Mouse (Mus musculus) testis, adult 2 months (tissue): ENCODE data around the gene Gipr. TPM values are rescaled to one million over a fixed set of nuclear protein-coding genes. Genes with fewer than 3 reads are reported as not detected.
A peak's percentile ranks its signal among the peaks of the same experiment; 100 is the strongest.

ENCODE experiments used
- H3K27ac ChIP-seq: fragments of 200-500 bp; 2 replicates; pipeline ENCODE4 v1.5.1; 2012; ENCODE audit warnings: low read depth, low read length; ENCODE audit not compliant: control insufficient read depth, insufficient read depth
- H3K27me3 ChIP-seq: fragments of 200-500 bp; 2 replicates; pipeline ENCODE4 v1.6.1; 2012; ENCODE audit warnings: mild to moderate bottlenecking, low read length, moderate library complexity; ENCODE audit not compliant: control insufficient read depth, insufficient read depth
- H3K36me3 ChIP-seq: fragments of 200-500 bp; 2 replicates; pipeline ENCODE4 v1.6.1; 2012; ENCODE audit warnings: mild to moderate bottlenecking, low read length; ENCODE audit not compliant: control insufficient read depth, insufficient read depth
- H3K4me1 ChIP-seq: fragments of 200-500 bp; 2 replicates; pipeline ENCODE4 v1.6.1; 2012; ENCODE audit warnings: low read length; ENCODE audit not compliant: control insufficient read depth, insufficient read depth
- H3K4me3 ChIP-seq: fragments of 200-500 bp; 2 replicates; pipeline ENCODE4 v1.5.1; 2012; ENCODE audit warnings: low read depth, mild to moderate bottlenecking, low read length, moderate library complexity, mixed read lengths; ENCODE audit not compliant: control insufficient read depth
- CTCF ChIP-seq: fragments of 200-500 bp; IDR thresholded peaks from 2 replicates; pipeline ENCODE4 v1.5.1; 2012; ENCODE audit warnings: low read depth, mild to moderate bottlenecking, inconsistent platforms, low read length, moderate library complexity; ENCODE audit not compliant: control insufficient read depth, insufficient read depth, insufficient replicate concordance
- POLR2A ChIP-seq: fragments of 200-500 bp; IDR thresholded peaks from 2 replicates; pipeline ENCODE4 v1.6.1; 2012; ENCODE audit warnings: low read depth, mild to moderate bottlenecking, inconsistent platforms, low read length, moderate library complexity; ENCODE audit not compliant: control insufficient read depth
- polyA plus RNA-seq: library from polyadenylated mRNA; depleted of rRNA; stranded (reverse); fragments of >200 nt; gene quantifications from 2 replicates; pipeline ENCODE4 v1.2.3, GENCODE M21; 2012

Gipr gene
- polyA plus RNA-seq, 1 experiment = 24.3 TPM

- Histone ChIP-seq H3K27me3 (no peaks in the 10 kb centered on the region), H3K4me3 (no peak overlapping the region), H3K27ac (no peak overlapping the region), H3K4me1 (peaks cover 29% of the 10 kb centered on the region), H3K36me3 (no peaks in the 10 kb centered on the region)
- TF ChIP-seq POLR2A (no peak), CTCF (no peak)
These were observed 3.6 kb upstream of the Gipr start for GRCm38 (mm10) chr7:19169506-19169905.

- Histone ChIP-seq H3K4me3 (no peak overlapping the region), H3K27me3 (no peaks in the 10 kb centered on the region), H3K27ac (no peak overlapping the region), H3K4me1 (peaks cover 28% of the 10 kb centered on the region), H3K36me3 (no peaks in the 10 kb centered on the region)
- TF ChIP-seq CTCF = peak; percentile 50; the same call in 1 of the 2 replicates
- no peak for TF ChIP-seq POLR2A
These were observed 1.1 kb upstream of the Gipr start for GRCm38 (mm10) chr7:19166990-19167389.

GRCm38 (mm10) chr7:19164978-19165377 is 949 bp downstream of the Gipr start:
- TF ChIP-seq POLR2A (0 out of 2 replicates have a peak, but pooled peaks have one; percentile 20), CTCF (no peak)
- H3K27me3 ChIP-seq = no peaks in the 10 kb centered on the region
- no peak overlapping the region for H3K27ac ChIP-seq
- peak overlapping the region; percentile 62 for H3K4me3 ChIP-seq
- H3K36me3 ChIP-seq = no peaks in the 10 kb centered on the region
- H3K4me1 ChIP-seq = peaks cover 24% of the 10 kb centered on the region

- Histone ChIP-seq H3K4me3 (peak overlapping the region; percentile 62), H3K4me1 (peaks cover 28% of the 10 kb centered on the region)
- no peak for TF ChIP-seq CTCF
- no peak for TF ChIP-seq POLR2A
These were observed 1.7 kb downstream of the Gipr start for GRCm38 (mm10) chr7:19164189-19164588.

GRCm38 (mm10) chr7:19163752-19164151 is 2.2 kb downstream of the Gipr start:
- peak overlapping the region; percentile 62 for H3K4me3 ChIP-seq
- TF ChIP-seq POLR2A (no peak), CTCF (no peak)
- peaks cover 29% of the 10 kb centered on the region for H3K4me1 ChIP-seq
- H3K27me3 ChIP-seq = no peaks in the 10 kb centered on the region
- no peak overlapping the region for H3K27ac ChIP-seq
- H3K36me3 ChIP-seq = no peaks in the 10 kb centered on the region

More at GRCm38 (mm10) chr7:19164189-19164588, 1.7 kb downstream of the Gipr start:
- H3K36me3 ChIP-seq = no peaks in the 10 kb centered on the region
- no peaks in the 10 kb centered on the region for H3K27me3 ChIP-seq
- no peak overlapping the region for H3K27ac ChIP-seq

GRCm38 (mm10) chr7:19162928-19163327 is 3.0 kb downstream of the Gipr start:
- Histone ChIP-seq H3K36me3 (no peaks in the 10 kb centered on the region), H3K27me3 (no peaks in the 10 kb centered on the region)
- TF ChIP-seq POLR2A (no peak), CTCF (no peak)

GRCm38 (mm10) chr7:19160115-19160514 is 5.8 kb downstream of the Gipr start:
- H3K36me3 ChIP-seq = no peaks in the 10 kb centered on the region
- peak overlapping the region; percentile 39 for H3K4me3 ChIP-seq
- H3K4me1 ChIP-seq = peaks cover 29% of the 10 kb centered on the region
- no peaks in the 10 kb centered on the region for H3K27me3 ChIP-seq
- TF ChIP-seq POLR2A (no peak), CTCF (no peak)
- no peak overlapping the region for H3K27ac ChIP-seq

More at GRCm38 (mm10) chr7:19162928-19163327, 3.0 kb downstream of the Gipr start:
- Histone ChIP-seq H3K27ac (no peak overlapping the region), H3K4me3 (peak overlapping the region; percentile 62), H3K4me1 (peaks cover 29% of the 10 kb centered on the region)
